ENCODE assay signal across 8 mouse cellular contexts in the genomic region with DNA sequence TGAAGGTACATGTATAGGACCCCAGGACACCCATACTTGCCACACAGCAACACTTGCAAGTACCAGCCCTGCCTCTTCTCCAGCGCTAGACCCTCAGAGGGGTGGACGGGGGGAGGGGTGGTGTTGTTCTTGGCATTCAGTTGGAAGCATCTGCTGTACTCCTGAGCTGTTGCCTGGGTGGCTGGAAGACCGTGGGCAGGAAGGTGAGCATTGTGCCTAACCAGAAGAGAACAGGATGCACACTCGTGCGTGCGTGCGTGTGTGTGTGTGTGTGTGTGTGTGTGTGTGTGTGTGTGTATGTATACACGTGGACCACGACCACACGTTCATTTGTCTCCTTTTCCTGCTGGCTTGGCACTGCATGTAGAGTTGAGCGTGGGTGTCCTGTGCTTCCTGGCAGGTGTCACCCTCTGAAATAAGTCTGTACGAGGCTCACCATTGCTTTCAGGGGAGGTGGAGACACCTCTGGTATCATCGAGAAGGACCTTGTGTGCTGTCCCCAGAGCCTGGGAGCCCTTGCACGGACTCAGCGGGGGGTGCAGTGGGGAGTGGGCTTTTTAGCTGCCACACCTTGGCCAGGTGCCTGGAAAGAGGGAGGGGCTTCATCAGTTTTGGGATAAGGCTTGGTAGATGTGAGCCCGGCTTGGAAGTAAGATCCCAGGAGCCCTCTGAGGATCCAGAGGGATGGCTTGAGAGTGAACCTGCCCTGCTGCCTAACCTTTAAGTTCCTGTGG.
A peak's percentile ranks its signal among the peaks of the same experiment; 100 is the strongest.
DNase-seq lines count a peak whose midpoint lies in the region; ATAC-seq and TF ChIP-seq lines count a peak whose summit lies in the region.

No protein-coding gene starts in this region.

- peaks cover 64% of the 10 kb centered on the region for H3K4me1 ChIP-seq in hindbrain, embryonic 12.5 days
- peaks cover 19% of the 10 kb centered on the region for H3K4me1 ChIP-seq in hindbrain, embryonic 11.5 days (replicated peaks; ENCODE audit: control insufficient read depth, insufficient read depth, low read length)
- peaks cover 12% of the 10 kb centered on the region for H3K4me1 ChIP-seq in cerebellum, adult 2 months (ENCODE audit: control insufficient read depth, insufficient read depth, low read length)

- TF ChIP-seq POLR2A in cerebellum, adult 2 months (IDR thresholded peaks at IDR 0.05; ENCODE audit: borderline replicate concordance, insufficient read depth, low read length): no peak

- H3K9ac ChIP-seq in hindbrain, embryonic 12.5 days: 0 out of 2 replicates have a peak overlapping the region, but pooled peaks have one; percentile 27
- no peak overlapping the region for H3K9ac ChIP-seq in hindbrain, embryonic 11.5 days (ENCODE audit: low read depth, low read length)

- H3K36me3 ChIP-seq in hindbrain, embryonic 12.5 days: no peaks in the 10 kb centered on the region
- no peaks in the 10 kb centered on the region for H3K36me3 ChIP-seq in hindbrain, embryonic 11.5 days (ENCODE audit: control insufficient read depth, insufficient read depth, low read length)

- no peak overlapping the region for H3K4me2 ChIP-seq in hindbrain, embryonic 12.5 days (replicated peaks)
- no peak overlapping the region for H3K4me2 ChIP-seq in hindbrain, embryonic 11.5 days (replicated peaks; ENCODE audit: low read depth, low read length)

- no peaks in the 10 kb centered on the region for H3K27me3 ChIP-seq in hindbrain, embryonic 12.5 days
- H3K27me3 ChIP-seq in hindbrain, embryonic 11.5 days (ENCODE audit: control insufficient read depth, insufficient read depth, low read length): no peaks in the 10 kb centered on the region
- H3K27me3 ChIP-seq in cerebellum, adult 2 months (ENCODE audit: control insufficient read depth, insufficient read depth, low read length): no peaks in the 10 kb centered on the region

- H3K4me3 ChIP-seq in hindbrain, embryonic 12.5 days: no peak overlapping the region
- H3K4me3 ChIP-seq in hindbrain, embryonic 11.5 days (ENCODE audit: low read depth, low read length): no peak overlapping the region
- no peak overlapping the region for H3K4me3 ChIP-seq in cerebellum, adult 2 months (replicated peaks; ENCODE audit: insufficient read depth, low read depth, low read length)

- TF ChIP-seq CTCF in cerebellum, adult 2 months (IDR thresholded peaks at IDR 0.05; ENCODE audit: borderline replicate concordance, insufficient read depth, low read depth, low read length): no peak

- H3K9me3 ChIP-seq in hindbrain, embryonic 12.5 days (replicated peaks): no peaks in the 10 kb centered on the region
- H3K9me3 ChIP-seq in hindbrain, embryonic 11.5 days (ENCODE audit: control insufficient read depth, low read length): no peaks in the 10 kb centered on the region

- WGBS in hindbrain, embryonic 12.5 days: 73% methylated on average over 16 of the region's 16 CpGs
- WGBS in hindbrain, embryonic 11.5 days: 82% methylated on average over 16 of the region's 16 CpGs
- 35% methylated on average over 16 of the region's 16 CpGs for WGBS in cerebellum, adult 2 months

- H3K27ac ChIP-seq in hindbrain, embryonic 12.5 days: peak overlapping the region; percentile 40; the same call in 1 of the 2 replicates
- H3K27ac ChIP-seq in hindbrain, embryonic 11.5 days (ENCODE audit: low read depth, low read length): no peak overlapping the region
- H3K27ac ChIP-seq in cerebellum, adult 2 months (ENCODE audit: insufficient read depth, low read length): no peak overlapping the region

- ATAC-seq in hindbrain, embryonic 12.5 days (ENCODE audit: low FRiP score): no peak
- no peak for ATAC-seq in hindbrain, embryonic 11.5 days (ENCODE audit: low FRiP score)

- DNase-seq in hindbrain, embryonic 11.5 days (ENCODE audit: low spot score): no peak
- peak; percentile 75 for DNase-seq in A20 (ENCODE audit: low read depth, low spot score)
- peak; percentile 62 for DNase-seq in MN1 (ENCODE audit: low spot score)
- DNase-seq in layer of hippocampus, adult 9-11 months: peak; percentile 74
- peak; percentile 79 for DNase-seq in thymus, postnatal 0 days (ENCODE audit: low spot score)
- no peak for DNase-seq in cerebellum, adult 2 months
- no peak for DNase-seq in lung, postnatal 10 days

Comparison
In these comparisons a context has a peak if more than half of its experiments do, and no peak if none do; other contexts are left out.
1. DNase-seq: peak in A20 (single experiment), MN1 (single experiment), layer of hippocampus, adult 9-11 months (single experiment) and thymus, postnatal 0 days (single experiment); none in hindbrain, embryonic 11.5 days (single experiment), cerebellum, adult 2 months (0 of 2) and lung, postnatal 10 days (single experiment).